Mouse (Mus musculus): ENCODE measurements around the gene Gdi2.

Gdi2 gene

DNA sequence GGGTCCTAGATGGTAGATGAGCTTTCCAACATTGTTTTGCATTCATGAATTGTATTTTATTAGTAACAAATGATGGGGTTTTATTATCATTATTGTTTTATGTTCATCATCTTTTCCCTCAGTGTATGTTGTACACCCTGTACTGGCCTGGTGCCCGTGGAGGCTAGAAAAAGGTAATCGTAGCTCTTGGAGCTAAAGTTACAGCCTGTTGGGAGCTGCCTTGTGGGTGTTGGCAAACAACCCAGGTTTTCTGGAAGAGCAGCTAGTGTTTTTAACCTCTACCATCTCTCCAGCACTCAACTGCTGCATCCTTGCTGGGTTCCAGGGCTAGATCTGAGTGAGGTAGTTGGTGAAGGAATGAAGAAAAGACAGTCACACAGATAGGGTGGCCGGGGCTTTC, 9.5 kb downstream of the Gdi2 start:
- no peak for DNase-seq (ENCODE audit: low read depth, low spot score)

DNA sequence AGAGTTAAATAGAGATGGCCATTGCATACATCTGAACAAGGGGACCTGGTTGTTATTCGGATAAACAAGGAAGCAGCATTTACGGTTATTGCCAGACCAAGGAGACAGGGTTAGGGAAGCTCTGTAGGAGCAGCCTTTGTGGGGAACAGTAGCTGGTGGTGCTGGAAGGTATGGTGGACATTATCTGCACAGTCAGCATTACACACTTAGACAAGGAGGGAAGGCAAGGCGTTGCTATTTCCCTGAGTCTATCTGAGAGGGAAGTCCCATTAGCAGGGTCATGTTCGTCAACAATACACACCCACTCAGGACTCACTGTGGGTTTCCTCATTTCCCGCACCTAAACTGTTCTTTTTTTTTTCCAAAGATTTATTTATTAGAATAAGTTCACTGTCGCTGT, 10.0 kb downstream of the Gdi2 start:
- DNase-seq (ENCODE audit: low read depth, low spot score): no peak

DNA sequence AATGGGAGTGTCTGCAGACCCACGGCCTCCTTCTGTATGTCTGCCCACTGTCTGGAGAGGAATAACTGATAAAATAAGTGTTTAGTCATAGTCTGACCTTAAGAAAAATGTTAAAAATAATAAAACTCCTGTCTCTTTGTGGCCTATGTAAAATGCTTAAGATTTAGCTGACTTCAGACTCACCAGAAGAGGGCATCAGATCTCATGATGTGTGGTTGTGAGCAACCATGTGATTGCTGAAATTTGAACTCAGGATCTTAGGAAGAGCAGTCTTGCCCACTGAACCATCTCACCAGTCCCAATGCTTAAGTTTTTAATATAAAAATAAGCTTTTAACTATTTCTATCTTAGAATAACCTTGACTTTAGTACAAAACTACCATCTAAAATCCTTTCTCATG, 25.3 kb downstream of the Gdi2 start:
- DNase-seq (ENCODE audit: low read depth, low spot score): no peak

DNA sequence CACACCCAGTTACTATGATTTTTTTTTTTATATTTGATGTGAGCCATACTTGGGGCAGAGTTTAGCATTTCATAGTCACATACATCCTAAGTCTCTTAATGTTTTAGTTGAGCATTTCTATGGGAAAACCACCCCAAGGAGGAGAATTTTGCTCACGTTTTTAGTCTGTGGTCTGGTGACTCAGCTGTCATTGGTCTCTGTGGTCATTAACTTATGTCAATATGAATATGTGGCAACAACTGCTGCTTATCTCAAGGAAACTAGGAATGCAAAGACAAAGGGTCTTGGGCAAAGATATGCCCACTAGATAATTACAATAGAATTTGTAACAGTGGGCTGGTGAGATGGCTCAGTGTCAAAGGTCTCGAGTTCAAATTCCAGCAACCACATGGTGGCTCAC, 26.1 kb downstream of the Gdi2 start:
- DNase-seq (ENCODE audit: low read depth, low spot score): no peak

DNA sequence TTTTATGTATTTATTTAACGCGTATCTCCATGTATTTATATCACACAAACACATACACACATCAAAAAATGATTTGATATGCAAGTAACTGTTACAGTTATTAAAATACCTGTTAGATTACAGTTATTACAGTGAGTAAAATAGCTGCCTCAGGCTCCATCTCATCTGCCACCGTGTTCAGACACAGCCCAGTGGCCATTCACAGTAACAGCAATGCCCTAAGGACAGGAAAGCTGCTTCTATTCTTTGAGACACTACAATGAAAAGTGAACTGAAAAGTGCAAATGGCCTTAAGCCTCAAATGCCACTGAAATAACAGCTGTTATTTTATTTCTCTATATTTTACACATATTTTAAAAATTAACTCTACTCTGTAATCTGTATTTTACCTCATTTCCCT, 52.9 kb downstream of the Gdi2 start:
- peak; percentile 15 for DNase-seq (ENCODE audit: low read depth, low spot score)

DNA sequence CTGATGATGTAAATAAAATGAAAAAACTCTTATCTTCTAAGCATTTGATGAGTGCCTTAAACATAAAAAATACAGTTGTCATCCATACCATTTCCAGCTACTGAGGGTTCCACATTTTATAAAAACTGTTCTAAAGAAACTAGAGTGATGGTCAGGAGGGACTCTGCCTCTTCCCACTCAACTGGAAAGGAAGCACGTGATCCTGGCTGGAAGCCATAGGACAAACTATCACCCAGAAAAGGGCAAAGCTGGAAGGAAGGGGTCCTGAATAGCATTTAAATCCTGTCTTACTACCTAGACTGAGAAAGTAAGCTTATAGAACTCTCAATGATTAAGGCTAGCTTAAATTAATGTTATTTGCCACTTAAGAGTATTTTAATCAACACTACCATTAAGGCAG, 56.4 kb downstream of the Gdi2 start:
- DNase-seq (ENCODE audit: low read depth, low spot score): no peak

DNA sequence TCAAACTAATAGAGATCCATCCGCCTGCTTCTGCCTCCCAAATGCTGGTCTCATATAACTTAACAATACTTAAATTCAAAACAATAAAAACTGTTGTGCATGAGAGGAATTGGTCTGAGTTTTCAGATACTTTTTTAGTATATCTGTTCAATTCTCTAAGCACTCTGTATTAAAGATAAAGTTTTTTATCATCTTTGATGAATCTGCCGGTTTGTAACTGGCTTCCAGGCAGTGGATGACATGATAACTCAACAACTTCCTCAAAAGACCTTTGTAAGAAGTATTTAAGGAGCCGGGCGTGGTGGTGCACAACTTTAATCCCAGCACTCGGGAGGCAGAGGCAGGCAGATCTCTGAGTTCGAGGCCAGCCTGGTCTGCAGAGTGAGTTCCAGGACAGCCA, 58.4 kb downstream of the Gdi2 start:
- no peak for DNase-seq (ENCODE audit: low read depth, low spot score)

DNA sequence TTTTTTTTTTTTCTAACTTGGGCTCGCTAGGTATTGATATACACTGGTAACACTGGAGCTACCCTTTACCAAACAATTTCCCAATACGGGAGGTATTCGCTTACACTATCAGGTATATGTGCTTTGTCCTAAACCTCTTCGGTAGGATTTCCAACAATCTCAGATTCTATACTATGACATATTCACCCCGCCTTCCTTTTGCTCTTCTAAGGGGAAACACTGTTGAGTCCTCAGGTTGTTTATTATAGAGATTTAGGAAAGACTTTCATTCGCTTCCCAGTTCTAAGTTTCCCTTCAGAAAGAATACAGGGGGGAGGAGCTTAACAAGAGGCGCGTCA, 71.9 kb downstream of the Gdi2 start:
- DNase-seq (ENCODE audit: low read depth, low spot score): no peak

DNA sequence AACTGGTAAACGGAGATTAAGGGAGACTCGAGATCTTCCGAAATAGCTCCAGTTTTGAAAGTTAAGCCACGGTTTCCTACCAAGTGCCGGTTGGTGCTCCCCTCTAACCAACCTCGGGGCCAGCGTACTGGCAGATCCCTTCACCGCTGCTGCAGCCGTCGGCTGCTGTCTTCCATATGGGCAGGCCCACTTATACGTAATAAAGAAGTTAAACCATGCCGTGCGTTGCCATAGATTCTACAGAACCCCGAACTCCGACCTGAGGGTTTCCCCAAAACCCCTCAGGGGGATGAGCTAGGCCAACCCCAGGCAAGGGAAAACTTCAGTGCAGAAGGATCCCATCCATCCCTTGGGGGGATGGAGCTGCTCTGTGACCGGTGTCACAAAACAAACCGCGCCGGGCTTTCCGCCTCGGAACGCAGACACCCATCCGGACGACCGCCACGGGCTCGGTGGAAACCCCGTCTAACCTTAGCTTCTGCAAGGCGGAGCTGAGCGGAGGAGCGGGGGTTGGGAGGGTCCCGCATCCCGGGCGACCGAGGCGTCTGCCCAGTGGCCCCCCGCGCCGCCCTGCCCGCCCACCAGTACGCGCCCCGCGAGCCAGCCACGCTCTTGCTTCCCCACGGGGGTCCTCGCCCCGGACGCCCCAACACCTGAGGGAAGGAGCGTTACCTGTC, 72.4 kb downstream of the Gdi2 start:
- DNase-seq (ENCODE audit: low read depth, low spot score): peak; percentile 37

DNA sequence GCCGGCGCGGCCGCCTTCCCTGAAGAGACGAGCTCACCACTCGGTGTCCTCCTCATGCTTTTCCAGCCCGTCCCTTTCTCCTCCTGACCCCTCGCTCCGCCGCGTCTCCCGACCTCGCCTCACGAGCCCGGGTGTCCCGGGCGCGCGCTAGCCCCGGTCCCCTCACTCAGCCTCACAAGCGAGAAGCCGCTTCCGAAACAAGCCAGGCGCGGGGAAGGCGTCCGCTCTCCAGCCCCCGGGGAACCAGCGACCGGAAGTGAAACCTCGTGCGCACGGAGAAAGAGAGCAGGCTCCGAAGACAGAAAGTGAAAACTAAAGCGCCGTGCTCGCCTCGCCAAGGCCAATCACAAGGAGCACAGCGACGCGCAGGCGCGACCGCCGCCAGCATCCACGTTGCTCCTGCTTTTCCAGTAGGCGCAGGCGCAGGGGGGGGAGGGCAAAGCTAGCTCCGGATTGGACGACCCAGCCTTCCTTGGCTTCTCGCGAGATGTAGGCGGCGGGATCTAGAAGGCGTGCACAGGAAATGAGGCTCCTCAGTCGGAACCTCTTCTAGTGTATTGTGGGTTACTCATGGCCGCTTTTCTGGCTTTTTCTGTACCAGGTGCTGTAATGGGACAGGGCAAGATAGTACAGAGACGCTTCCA, 73.1 kb downstream of the Gdi2 start, which contains the start of gene Fam208b:
Fam208b (minus strand) TSS at position 314 of the 644 bp plus-strand sequence.
- peak; percentile 95 for DNase-seq (ENCODE audit: low read depth, low spot score)

Measured in ES-CJ7 (cell line).